Mouse (Mus musculus) WW6 (cell line): ENCODE data around the gene Tmem179.

Experiments
- DNase-seq: peaks from one replicate; pipeline ENCODE4 v3.0.0-alpha.2; 2013; ENCODE audit warnings: low read depth, low spot score

The Tmem179 gene

DNA sequence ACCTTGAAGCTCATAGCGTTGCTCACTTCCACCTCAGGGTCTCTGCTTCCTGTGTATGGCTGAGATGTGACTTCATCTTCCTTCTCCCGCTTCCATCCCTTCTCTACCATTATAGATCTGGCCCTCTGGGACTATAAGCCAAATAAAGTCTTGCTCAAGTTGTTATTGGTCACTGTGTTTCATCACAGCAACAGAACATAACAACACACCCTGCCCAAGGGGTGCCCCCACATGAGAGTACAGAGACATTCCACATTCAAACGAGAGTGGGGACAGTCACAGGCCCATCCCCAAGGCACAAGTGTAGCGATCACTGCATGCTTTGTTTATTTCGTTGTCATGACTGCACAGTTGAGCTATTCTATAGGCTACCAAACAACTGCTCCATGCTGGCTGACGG, 20.7 kb upstream of the Tmem179 start:
- no peak for DNase-seq

GRCm38 (mm10) chr12:112533758-112534157, 17.2 kb upstream of the Tmem179 start:
- no peak for DNase-seq

DNA sequence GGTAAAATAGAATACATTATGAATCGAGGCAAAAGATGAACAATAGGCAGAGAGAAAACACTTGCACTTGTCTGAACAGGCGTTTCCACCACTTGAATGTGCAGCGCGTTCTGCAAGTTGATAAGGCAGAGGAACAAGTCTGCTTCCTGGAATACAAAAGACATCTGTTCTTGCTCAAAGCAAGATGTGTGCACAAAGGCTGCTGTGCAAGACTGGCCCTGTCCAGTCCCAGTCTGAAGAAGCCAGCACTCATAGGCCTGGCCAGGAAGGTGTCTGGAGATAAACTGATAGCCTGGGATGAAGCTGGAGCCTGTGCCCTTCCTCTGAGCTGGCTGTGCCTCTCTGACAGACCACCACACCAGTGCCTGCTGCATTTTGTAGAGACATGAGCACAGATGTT, 1.6 kb upstream of the Tmem179 start:
- no peak for DNase-seq

GRCm38 (mm10) chr12:112514897-112515296, 1.6 kb downstream of the Tmem179 start:
- DNase-seq = no peak

- no peak for DNase-seq
These were observed 5.7 kb downstream of the Tmem179 start for GRCm38 (mm10) chr12:112510733-112511372.

DNA sequence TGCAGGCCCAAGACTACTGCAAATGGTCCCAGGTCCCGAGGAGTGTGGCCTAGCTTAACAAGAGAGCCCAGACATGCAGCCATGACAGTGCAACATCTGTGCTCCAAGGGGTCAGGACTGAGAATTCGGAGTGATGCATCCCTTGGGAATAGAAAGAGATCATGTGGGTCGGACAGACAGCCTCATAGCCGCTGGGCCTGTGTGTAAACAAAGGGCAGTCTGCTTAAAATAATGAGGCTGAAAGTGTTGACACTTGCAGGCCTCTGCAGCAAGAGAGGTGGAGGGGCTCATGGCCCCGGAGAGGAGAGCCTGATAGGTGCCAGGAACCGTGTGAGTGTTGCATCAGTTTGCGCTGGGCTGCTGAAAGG, 6.2 kb downstream of the Tmem179 start:
- DNase-seq = no peak

GRCm38 (mm10) chr12:112507984-112508383, 8.6 kb downstream of the Tmem179 start:
- DNase-seq = no peak

- DNase-seq = no peak
These were observed 9.3 kb downstream of the Tmem179 start for GRCm38 (mm10) chr12:112507264-112507663.

- no peak for DNase-seq
These were observed 10.3 kb downstream of the Tmem179 start for GRCm38 (mm10) chr12:112506267-112506666.

DNA sequence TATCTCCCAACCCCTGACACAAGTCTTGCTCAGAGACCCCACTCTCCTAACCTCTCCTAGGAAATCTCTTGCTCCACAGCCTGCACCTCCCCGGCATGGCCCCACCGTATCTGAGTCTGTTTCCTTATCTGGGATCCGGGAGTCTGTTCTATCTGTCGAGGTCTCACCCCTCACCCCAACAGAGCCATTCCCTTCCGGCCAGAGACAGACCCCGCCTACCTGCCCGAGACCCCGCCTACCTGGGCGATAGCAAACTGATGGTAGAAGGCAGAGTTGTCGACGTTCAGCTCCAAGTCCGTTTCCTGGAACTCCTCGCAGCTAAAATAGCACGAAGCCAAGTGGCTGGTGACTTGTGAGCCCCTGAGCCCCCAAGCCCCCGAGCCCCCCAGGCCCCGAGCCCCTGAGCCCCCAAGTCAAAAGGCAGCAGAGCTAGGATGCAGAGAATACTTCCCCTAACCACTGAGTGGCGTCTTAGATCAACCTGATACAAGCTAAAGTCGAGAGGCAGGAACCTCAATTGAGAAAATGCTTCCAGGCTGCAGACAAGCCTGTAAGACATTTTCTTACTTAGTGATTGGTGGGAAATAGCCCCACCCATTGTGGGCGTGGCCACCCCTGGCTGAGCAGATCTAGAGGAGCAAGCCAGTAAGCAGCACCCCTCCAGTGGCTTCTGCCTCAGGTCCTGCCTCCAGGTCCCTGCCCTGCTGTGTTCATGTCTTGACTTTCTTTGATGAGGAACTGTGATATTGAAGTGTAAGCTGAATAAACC, 13.4 kb downstream of the Tmem179 start:
- DNase-seq = no peak

DNA sequence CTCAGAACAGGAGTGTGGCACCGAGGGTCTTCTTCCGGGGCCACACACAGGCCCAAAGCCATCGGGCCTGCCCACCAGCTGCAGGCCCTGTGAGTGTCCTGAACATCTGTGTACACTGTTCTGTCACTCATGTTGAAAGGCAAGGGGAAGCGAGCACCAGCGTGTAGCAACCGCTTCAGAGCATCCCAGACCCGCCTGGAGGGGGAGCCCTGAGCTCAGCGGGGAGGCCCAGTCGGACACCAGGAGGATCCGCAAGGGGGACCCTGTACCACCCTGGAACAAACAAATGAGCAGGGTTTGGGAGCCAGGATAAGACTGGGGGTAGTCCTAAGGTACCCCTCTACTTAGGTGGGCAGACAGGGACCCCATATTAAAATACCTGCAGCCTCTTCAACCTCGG, 17.9 kb downstream of the Tmem179 start:
- no peak for DNase-seq

GRCm38 (mm10) chr12:112497731-112498130, 18.8 kb downstream of the Tmem179 start:
- DNase-seq = no peak

DNA sequence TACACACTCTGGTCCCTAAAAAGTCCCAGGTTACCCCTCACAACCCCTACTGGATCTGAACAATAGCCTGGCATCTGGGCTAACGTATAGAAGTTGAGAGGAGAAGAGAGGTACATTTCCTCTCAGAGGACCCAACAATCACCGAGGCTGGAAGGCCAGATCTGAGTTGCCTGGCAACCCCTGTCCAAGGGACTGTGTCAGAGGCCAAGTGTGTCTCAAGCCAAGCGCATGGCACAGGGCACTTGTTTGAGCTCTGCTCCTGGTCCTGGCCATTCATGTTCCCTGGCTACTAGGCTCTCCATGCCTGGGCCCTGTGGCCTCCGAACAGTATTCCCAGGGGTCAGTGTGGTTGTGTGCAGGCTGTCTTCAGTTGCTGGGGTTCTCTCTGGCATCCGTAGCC, 20.4 kb downstream of the Tmem179 start:
- DNase-seq = no peak

GRCm38 (mm10) chr12:112490444-112490939, 26.1 kb downstream of the Tmem179 start:
- DNase-seq = no peak

GRCm38 (mm10) chr12:112489535-112489934, 27.0 kb downstream of the Tmem179 start:
- no peak for DNase-seq

DNA sequence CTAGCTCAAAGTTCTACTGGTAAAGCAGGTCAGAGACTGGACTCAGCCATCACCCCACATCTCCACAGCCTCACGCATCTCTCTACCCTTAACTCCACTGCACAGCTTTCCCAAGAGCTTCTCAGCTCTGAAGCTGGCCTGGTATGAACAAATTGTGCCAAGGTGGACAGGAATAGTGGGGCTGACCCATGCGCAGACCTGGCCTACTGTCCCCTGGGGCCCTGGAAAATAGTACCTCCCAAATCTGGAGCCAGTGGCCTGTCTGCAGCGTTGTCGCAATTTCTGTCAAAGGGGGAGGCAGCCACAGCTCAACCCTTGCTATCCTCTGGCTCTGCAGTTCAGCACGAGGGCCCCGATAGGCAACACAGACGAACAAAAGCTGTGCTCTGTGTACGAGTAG, 27.4 kb downstream of the Tmem179 start, which contains the start of gene A530016L24Rik:
A530016L24Rik (plus strand) TSS at position 315 of the 400 bp plus-strand sequence.
- DNase-seq = no peak

DNA sequence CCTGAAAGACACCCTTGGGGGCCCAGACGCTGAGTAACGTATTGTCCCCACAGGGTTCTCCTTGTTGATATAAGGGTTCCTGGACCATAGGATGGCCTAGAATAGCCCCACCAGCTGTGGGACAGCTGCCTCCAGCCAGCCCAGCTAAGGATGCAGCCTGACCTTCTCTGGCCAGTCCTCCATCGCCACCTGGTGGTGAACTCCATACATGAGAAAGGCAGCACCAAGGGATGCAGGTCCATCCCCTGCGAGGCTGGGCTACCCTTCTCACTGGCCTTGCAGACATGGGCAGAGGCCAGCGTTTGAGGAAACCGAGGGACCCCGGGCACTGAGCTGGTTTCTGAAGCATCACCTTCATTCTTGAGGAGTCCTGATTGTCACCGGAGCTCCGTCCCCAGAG, 42.8 kb downstream of the Tmem179 start:
- DNase-seq = no peak

DNA sequence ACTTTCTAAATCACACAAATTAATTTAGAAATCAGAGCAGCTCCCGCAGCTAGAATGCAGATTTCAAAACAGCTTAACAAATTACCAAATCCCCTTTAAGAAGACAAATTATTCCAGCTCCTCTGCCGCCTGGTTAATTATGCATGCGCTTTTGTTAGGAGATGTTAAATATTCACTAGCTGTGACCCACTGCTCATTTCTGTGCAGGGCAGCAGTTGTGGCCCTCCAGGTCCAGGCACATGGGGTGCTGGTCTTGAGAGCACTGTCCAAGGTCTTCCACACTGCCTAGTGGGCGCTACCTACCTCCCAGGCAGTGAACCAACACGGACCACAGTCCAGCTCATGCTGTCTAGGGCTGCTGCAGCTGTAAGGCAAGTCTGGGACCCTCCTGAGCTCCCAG, 46.3 kb downstream of the Tmem179 start:
- DNase-seq = no peak

GRCm38 (mm10) chr12:112469393-112469792, 47.2 kb downstream of the Tmem179 start:
- DNase-seq = no peak

DNA sequence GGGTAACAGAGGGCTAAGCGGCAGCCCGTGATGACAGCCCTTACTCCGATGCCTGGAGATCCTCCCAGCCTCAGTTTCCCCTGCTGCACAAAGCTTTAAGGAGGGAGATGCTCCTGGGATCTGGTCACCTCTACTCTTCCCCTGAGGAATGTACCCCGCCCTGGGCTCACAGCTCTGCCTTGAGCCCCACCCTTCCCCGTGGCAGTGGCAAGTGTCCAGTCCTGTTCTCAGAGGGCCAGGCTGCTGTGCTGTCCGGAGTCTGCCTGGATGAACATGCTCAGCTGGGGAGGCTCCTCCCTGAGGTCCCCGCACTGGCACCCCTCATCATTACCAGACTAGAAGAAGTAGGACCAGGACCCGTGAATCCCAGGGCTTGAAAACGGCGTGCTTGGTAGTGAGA, 49.2 kb downstream of the Tmem179 start:
- DNase-seq = no peak

DNA sequence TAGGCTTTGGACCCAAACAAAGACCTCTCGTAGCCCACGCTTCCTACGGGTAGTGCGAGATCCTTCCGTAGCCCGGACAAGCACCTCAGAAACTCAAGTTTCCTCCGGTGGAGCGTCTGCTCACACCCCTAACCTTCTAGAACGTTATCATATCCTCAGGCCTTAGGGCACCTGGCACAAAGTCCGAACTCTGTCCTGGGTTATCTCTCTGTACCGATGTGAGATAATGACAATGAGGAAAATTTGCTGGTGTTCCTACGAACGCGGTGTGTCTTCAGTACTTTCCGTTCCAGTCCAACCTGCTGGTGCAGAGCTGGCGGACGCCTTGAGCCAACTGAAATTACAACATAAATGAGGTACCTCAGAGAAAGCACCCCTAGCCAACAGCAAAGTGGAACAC, 50.6 kb downstream of the Tmem179 start:
- no peak for DNase-seq

- DNase-seq = no peak
These were observed 52.0 kb downstream of the Tmem179 start for GRCm38 (mm10) chr12:112464516-112464915.
